Mouse (Mus musculus) T-helper 1 cell (primary cell): ENCODE results near the gene Pold2.

ENCODE experiments used
- in situ Hi-C: fragments of 300-600 bp; cut with MboI, MseI; formaldehyde crosslinking; loops from one replicate; pipeline ENCODE4 v1.15.1; 2025; ENCODE audit warnings: high pct_unique_total_duplicates

Gene Pold2

DNA sequence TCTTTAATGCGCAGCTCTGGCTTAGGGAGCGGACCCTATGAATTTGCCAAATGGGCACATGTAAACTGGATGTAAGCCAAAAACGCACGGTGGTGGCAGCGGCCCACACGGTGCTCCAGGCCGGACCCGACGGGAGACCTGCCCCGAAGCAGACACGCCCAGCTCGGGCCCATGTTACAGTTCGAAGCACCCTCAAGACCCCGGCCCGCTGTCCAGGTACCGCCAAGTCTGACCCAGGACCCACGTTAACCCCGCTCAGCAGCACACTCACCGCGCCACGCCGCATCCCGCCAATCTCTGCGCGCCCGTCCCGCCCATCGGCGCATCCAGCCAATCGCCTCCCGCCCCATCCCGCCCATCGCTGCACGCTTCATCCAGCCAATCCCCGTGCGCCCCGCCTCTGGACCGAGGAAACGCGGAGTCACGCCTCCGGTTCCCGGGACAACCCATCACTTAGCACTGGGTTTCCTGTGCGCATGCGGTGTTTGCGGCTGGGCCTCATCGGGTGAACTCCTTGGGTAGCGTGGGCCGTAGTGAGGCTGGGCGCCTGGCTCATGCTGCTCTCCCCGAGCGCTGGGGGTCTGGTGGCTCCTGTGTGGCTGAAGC lies at the start of gene Pold2:
Gene Pold2, minus strand, starts transcription at position 372 of the 606 bp plus-strand sequence.
- in situ Hi-C loops, result no loop called here

DNA sequence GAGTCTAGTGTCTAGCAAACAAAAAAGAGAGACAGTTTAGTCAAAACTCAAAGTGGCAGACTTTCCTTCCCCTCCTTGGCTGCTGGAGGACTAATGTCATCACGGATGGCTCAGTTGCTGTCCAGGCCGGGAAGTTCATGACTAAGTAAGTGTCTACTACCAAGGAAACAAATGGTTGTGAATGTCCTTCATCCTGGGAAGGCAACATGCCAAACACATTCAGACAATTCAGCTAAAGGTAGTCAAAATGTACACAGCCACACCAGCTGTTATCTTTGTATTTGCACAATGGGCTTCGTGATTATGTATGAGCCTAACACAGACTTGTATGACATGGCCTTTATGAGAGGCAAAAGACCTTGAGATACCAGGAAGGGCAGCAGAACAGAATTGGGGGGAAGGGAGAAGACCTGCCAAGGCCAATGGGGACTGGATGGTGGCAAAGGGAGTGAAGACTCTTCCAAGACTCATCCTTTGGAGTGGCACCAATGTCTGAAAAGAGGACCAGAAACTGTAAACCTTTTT lies 48.7 kb upstream of the Pold2 start:
- in situ Hi-C loops, result no loop called here

DNA sequence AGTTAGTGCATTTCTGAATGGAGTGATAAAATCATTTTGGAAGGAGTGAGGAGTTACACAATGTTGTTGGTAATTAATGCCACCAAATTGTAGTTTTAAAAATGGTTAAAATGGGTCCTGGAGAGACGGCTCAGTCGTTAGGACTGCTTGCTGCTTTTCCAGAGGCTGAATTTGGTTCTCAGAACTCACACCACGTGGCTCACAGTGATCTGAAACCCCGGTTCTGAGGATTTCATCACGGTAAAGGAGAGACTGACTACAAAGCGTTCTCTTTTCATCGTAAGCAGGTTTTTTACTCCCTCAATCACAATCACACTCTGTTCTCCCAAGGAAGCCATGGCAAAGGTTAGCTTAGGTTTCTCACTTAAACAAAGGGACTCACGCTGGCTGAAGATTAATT lies 46.6 kb upstream of the Pold2 start:
- in situ Hi-C loops, result loop anchor here (5.0 kb wide), 1 partner anchor 58 kb away; no protein-coding TSS in a partner anchor

DNA sequence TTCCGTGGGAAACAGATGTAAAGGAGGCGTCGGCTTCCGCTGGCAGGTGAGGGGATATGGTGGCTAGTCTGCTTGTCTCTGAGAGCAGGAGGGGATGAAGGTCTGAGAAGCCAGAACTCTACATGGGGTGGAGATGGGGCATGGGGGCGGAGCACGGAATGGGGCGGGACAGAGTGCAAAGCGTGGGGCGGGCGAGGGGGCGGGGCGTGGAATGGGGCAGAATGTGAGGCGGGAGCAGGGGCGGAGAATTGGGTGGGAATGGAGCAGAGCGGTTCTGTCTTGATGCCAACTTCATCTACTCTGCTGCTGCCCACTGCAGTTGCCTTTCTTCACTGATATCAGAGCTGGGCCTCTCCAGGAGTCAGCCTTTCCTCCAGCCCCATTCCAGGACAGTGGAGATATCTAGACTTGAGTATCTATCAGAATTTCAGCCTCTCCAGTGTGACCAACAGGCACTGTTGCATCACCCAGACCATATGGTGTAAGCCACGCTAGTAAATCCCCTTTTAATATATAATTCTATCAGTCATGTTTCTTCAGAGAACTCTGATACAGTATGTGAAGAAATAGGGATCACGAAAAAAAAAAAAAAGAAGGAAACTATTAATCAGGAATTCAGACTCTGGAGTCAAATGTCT lies 42.4 kb upstream of the Pold2 start:
- in situ Hi-C loops, result loop anchor here (5.0 kb wide), 1 partner anchor 62 kb away; no protein-coding TSS in a partner anchor

DNA sequence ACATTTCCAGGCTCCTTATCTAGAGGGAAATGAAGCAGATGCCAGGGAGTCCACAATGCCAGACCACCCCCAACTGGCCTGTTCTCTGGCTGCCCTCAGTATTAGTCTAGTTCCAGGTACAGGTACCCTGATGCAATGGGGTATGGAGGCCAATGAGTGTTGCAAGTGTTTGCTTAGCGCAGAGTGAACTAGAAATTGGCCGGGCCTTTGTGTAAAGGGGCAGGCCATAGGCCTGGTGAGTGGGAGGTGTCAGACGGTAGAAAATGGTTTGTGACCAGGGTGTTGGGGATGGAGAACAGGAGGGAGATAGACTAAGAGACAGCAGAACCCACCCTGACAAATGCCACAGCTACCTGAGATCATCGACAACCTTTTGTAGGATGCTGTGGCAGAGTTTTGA lies 41.5 kb upstream of the Pold2 start:
- in situ Hi-C loops, result loop anchor here (5.0 kb wide), 1 partner anchor 63 kb away; no protein-coding TSS in a partner anchor

DNA sequence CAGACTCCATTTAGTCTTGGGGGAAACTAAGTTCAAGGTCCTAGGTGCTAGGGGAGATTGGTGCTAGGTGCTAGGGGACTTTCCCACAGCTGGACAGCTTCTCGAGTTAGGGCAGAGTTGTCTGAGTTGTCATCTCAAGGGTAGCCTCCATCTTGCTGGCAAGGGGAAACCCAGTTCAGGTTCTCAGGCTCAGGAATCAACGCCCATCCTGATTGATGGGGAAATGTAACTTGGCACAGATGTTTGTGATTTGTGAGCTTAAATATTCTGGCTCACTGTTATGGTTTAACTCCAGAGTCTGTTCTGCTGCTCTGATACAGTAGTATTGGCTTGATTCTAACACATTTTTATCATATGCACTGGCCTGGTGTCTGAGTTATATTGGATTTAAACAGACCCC lies 40.0 kb upstream of the Pold2 start:
- in situ Hi-C loops, result no loop called here

DNA sequence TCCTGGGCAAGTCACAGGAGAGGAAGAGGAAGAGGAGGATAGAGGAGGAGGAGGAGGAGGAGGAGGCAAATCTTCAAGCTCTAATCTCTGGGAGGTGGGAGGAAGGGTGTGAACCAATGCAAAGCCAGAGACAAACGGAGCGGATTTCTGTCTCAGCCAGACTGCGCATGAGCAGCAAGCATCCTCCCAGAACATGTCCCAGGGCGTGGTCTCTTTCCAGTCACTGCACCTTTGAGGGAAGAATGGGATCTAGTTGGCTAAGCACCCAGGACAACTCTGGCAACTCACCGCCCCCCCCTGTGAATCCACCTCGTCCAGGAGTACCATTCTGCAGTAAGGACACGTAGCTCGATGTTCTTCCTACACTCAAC lies 38.1 kb upstream of the Pold2 start:
- in situ Hi-C loops, result no loop called here

DNA sequence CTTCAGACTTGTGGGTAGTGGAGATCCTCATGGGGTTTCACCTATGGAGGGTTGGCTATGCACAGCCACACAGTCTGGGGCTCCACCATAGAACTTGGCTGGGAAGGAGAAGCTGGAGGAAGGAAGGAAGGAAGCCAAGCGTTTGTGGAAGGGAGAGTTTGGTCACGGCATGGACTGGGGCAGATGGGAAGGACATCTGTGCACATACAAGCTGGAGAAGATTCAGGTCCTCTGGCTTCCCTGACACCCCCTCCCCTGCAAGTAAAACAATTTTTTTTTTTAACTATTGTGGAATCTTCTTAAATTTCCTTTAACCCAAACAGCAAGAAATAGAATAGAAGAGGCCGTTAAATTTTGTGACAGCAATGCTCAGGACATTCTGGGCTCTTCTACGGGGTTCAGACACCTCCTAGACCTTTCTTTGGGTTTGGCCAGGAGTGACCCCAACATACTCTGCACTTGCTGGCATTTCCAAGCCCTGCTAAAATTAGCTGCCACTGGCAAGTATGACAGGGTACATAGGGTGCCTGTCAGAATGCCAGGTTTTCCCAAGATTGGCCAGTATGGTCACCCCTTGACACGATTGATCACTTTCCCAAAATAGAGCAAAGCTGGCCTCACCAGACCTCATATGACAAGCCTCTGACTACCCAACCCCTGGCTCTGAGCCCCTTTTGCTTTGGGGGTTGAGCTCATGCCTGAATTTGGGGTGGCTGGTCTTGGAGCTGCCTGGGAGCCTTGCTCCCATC lies 37.5 kb upstream of the Pold2 start:
- in situ Hi-C loops, result no loop called here

DNA sequence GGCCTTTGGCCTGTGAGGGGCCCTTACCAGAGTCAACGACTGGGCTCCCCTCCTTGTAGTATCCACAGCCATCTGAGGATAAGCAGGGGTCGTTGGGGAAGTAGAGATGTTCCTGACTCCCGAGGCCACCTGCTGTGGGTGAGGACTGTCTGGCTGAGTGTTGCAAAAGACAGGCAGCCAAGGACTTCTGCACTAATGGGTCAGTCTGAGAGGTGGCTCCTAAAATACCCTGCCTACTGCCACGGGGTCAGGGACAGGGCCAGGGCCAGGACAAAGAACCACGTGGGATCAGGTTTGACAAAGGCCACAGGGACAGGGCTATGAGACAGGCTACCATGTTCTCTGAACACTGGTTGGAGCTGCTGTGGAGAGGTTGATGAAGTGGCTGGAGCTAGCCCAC lies 36.8 kb upstream of the Pold2 start:
- in situ Hi-C loops, result no loop called here

DNA sequence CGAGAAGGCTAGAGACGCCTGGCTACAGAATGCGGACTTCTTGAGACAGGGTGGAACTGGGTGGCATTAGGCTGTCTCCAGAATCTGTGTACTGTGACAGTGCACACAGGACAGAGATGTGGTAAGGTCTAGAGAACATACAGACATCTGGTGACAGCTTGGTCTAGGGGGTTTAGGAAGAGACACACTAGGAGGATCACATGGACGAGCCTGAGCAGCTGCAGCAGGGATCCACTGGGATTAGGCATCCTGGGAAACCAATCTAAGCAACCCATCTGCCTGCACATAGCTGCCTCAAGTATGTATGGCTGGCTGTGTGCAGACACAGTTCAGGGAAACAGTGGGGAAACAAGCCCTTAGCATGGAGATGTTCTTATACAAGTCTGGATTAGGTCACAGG lies 35.8 kb upstream of the Pold2 start:
- in situ Hi-C loops, result no loop called here

DNA sequence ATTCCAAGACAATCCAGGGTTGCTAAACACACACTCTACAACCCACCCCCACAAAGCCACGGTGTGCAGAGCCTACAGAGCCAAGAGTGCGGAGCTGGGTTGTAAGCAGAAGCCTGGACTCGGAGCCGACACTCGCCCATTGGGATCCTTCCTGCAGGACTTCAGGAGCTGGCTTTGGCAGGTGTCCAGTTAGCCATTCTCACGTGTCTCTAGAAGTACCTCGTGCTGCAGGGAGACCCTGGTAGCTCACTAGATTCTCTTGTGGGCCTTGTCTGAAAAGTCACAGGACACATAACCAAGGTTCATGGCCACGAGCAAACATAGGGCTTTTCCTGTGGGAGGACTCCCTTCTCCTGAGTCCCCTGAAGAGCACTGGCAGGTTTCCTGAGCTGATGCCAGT lies 35.2 kb upstream of the Pold2 start:
- in situ Hi-C loops, result no loop called here

DNA sequence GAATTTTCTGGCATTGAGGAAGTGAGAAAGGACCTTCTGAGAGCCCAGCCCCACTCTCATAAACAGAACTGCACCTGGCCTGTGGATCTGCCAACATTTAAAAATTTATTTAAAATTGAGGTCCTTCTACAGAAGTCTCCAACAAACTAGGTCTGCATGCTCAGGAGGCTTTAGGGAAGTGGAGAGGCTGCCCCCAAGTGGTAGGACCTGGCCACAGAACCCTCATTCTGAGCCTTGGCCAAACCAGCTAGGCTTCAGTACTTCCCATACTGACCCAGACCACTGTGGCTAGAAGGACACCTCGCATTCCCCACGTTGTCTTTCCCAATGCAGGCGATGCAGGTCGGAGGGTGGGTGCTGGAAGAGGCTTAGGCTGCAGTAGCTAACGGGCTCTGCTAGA lies 34.5 kb upstream of the Pold2 start:
- in situ Hi-C loops, result no loop called here

DNA sequence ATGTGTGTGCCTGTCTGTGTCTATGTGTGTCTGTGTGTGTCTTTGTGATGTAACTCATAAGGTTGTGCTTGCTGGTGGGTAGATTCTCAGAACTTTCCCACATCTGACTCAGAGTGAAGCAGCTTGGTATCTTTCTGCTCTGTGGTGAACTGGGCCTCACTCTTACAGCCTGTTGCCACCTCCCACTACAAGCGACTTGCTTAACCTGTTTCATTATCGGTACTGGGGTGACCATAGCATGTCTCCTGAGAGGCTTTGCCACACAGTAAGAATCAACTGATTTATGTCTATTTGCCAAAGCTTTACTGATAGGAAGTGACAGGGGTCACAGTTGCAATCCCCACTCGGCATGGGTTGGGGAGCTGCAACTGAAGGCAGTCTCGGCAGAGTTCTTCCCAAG lies 30.6 kb upstream of the Pold2 start:
- in situ Hi-C loops, result loop anchor here (5.0 kb wide), 1 partner anchor 56 kb away; no protein-coding TSS in a partner anchor

DNA sequence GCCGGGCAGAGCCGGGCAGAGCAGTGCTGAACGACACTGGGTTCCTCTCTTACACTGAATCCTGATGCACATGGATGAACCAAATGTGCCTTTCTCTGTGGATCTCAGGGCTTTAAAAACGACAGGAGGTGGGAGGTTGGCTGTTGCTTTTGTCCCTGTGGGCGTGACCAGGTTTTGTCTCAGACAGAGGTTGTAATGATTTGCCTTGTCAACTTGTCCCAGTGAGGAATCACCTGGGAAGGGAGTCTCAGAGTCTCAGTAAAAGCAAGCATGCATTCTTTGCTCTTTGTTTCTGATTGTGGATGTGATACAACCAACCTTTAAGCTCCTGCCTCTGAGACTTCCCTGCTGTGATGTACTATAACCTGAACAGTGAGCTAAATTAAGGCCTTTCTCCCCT lies 29.0 kb upstream of the Pold2 start:
- in situ Hi-C loops, result loop anchor here (5.0 kb wide), 1 partner anchor 55 kb away; no protein-coding TSS in a partner anchor

DNA sequence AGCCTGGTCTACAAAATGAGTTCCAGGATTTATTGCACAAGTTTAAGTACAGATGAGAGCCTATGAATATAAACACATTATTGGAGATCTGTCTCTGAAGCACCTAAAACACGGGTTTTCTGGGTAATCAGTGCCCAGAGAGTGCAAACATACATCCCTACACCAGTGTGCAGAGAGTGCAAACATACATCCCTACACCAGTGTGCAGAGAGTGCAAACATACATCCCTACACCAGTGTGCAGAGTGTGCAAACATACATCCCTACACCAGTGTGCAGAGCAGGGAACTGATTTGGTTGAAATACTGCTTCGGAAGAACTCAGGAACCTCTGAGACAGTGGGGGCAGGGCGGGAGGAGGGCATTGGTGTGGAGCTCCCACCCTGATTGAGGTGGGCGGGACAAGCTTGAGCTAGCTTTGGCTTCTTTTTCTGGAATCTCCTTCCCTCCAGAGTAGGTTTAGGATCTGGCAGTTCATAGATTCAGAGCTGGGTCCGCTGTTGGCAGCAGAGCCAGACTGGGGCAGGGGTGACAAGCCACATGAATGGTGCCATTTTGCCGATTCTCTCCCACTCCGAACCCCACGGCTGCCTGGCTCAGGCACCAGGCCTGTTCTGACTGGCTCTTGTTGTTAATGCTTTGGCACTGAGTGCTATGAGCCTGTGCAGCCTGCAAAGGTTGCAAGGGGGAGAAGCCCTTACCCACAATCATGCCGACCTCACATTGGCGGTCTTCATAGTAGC lies 27.9 kb upstream of the Pold2 start:
- in situ Hi-C loops, result loop anchor here (5.0 kb wide), 1 partner anchor 54 kb away; no protein-coding TSS in a partner anchor

DNA sequence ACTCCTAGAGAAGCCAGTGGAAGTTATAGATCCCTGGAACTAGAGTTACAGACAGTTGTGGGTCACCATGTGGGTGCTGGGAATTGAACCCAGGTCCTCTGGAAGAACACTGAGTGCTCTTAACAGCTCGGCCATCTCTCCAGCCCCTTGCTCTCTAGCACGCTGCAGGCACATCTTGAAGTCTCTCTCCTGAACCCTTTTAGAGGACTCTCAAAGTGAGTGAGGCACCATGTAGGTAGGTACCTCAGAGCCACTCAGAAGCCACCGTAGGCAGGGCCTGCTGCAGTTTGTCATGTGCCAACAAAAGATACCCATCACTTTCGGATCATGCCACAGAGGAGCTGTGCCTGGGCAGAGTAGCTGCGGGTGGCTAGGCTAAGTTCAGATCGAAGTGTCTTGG lies 26.8 kb upstream of the Pold2 start:
- in situ Hi-C loops, result loop anchor here (5.0 kb wide), 2 partner anchors 53 to 98 kb away; no protein-coding TSS in a partner anchor

DNA sequence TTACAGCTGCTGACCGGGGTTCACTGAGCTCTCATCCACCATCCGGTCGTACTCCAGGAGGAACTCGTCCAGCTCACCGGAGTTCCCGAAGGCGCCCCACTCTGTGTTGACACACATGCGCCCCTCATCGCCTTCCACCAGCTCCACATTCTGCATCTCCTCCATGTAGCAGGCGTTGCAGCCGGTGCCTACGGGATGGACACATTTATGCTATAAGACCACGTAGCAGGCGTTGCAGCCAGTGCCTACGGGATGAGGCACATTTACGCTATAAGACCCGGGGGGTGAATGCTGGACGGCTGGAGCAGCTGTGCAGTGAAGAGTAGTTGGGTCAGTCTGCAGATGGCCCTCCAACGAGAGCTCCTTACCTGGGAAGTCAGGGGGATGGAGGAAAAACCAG lies 26.3 kb upstream of the Pold2 start:
- in situ Hi-C loops, result loop anchor here (5.0 kb wide), 1 partner anchor 97 kb away; no protein-coding TSS in a partner anchor

DNA sequence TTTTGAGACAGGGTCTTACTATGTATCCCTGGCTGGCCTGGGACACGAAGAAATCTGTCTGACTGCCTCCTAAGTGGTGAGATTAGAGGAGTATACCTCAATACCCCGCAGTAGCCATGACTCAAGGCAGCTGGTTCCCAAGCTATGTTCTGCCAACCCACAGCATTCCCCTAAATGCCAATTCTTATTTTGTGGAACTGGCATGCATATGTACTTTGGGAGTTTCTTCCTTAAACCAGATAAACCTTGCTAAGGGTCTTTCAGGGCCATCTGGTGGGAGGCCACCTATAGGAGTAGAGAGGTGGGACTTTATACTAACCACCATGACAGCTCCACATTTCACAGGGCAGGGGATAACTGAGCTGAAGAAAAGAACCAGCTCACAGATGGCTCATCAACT lies 25.8 kb upstream of the Pold2 start:
- in situ Hi-C loops, result loop anchor here (5.0 kb wide), 1 partner anchor 97 kb away; no protein-coding TSS in a partner anchor

DNA sequence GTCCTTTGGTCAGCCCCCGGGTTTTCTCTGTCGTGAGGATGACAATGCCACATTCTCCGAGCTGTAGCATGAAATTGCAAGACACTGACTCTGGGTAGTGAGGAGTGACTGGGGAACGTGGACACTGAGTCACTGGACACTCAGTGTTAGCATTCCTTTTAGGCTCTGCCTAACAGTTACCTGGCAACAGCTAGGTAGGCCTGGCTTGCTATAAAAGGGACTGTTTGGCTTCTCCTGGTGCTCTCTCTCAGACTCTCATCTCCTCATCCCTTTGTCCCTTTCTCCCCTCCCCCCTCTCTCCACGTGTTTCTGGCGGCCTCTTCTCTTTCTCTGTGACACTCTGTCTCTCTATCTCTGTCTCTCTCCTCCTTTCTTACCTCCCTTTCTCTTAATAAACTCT lies 24.3 kb upstream of the Pold2 start:
- in situ Hi-C loops, result loop anchor here (5.0 kb wide), 1 partner anchor 95 kb away; no protein-coding TSS in a partner anchor

DNA sequence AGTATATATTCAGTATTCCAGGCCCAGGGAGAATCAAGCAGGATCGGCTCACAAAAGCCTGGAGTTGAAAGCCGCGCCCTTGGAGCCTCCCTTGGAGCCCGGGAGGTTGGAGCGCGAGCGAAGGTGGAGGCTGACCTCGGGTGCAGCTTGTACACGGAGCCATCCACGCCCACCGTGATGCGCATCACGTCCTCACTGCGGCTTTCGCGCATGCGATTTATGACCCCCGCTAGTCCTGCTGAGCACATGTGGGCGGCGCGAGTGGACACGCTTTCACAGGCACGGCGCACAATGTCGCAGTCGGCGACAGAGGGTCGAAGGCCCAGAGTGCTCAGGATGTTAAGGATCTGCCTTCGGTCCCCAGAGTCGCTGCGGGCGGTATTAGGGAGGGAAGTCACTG lies 23.9 kb upstream of the Pold2 start:
- in situ Hi-C loops, result loop anchor here (5.0 kb wide), 1 partner anchor 95 kb away; no protein-coding TSS in a partner anchor

DNA sequence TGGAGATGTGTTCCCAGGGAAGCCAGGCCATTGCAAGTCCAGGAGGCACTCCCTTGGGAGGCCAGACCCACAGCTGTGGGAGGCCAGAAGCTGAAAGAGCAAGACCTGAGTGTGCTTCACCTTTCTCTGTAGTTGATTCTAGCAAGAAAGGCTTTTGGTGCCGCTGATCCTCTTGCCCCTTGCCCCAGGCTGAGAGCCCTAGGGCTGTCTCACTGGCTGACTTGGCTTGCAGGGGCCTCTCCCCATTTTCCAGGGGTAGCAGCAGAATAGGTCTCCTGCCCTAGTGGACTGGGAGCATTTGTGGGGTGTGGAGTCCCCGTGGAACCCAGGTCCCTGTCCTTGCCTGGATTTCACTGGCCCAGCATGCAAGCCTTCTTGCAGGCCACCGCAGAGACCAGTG lies 23.2 kb upstream of the Pold2 start:
- in situ Hi-C loops, result loop anchor here (5.0 kb wide), 1 partner anchor 94 kb away; no protein-coding TSS in a partner anchor
